Mouse (Mus musculus): ENCODE results near the gene Cep112.

DNA sequence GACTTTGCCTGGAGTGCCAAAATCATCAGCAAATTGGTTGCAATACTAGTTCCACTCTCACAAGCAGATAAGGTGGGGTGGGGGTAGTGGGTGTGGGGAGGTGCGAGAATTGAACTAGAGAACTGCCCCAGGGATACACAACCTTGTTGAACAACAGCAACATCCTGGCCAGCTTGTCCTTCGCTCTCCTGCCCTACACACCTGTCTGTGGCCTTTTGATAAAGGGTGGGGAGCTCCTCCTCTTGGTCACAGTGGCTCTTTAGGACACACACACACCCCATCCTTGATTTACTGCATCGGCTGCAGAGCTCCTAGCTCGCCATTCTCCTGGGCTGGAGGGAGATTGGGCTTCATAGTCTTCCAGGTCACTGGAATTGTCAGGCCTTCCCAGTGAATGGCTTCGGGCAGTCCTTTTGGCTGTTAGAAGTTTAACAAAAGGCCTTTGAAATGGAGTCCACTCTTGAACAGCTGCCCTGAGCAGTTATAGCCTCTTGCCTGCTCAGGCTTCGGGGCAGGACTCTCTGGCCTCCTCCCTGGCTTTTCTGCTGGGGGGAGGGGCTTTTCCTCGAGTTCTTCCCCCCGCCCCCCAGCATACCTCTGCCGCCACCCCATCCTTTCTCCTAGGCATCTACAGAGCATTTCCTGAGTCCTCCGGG lies 469.0 kb downstream of the Cep112 start:
- no peak for TF ChIP-seq CTCF (conservative IDR thresholded peaks at IDR 0.05; ENCODE audit: low read length)
- TF ChIP-seq NANOG (IDR thresholded peaks at IDR 0.05; ENCODE audit: borderline replicate concordance, low read length), result no peak

All from E14TG2a.4 (cell line).